Mouse (Mus musculus): Measurements from ENCODE around the gene Elmo1. TPM values are rescaled to one million over a fixed set of nuclear protein-coding genes. Genes with fewer than 3 reads are reported as not detected.

The Elmo1 gene
- polyA plus RNA-seq, 1 experiment: 16.1 TPM

- H3K27me3 ChIP-seq (ENCODE audit: control insufficient read depth, insufficient read depth, low read length, poor library complexity, severe bottlenecking): no peaks in the 10 kb centered on the region
- no peaks in the 10 kb centered on the region for H3K36me3 ChIP-seq (ENCODE audit: control insufficient read depth, insufficient read depth, low read length, poor library complexity, severe bottlenecking)
- H3K9ac ChIP-seq (ENCODE audit: low read depth, poor library complexity, severe bottlenecking): no peak overlapping the region
- TF ChIP-seq CTCF (IDR thresholded peaks at IDR 0.05; ENCODE audit: low read depth, low read length) (no peak), EP300 (IDR thresholded peaks at IDR 0.05; ENCODE audit: insufficient read depth, low read depth, low read length) (no peak), POLR2A (IDR thresholded peaks at IDR 0.05; ENCODE audit: insufficient read depth, low read length) (no peak)
- no peaks in the 10 kb centered on the region for H3K9me3 ChIP-seq (replicated peaks; ENCODE audit: control insufficient read depth, insufficient read depth, low read length, poor library complexity, severe bottlenecking)
- no peak overlapping the region for H3K4me3 ChIP-seq (ENCODE audit: low read depth, low read length)
- no peak overlapping the region for H3K27ac ChIP-seq (ENCODE audit: insufficient read depth, low read length)
- peaks cover 6% of the 10 kb centered on the region for H3K4me1 ChIP-seq (ENCODE audit: control insufficient read depth, insufficient read depth, low read length)
Measured at GRCm38 (mm10) chr13:20187647-20188046, 97.3 kb downstream of the Elmo1 start.

DNA sequence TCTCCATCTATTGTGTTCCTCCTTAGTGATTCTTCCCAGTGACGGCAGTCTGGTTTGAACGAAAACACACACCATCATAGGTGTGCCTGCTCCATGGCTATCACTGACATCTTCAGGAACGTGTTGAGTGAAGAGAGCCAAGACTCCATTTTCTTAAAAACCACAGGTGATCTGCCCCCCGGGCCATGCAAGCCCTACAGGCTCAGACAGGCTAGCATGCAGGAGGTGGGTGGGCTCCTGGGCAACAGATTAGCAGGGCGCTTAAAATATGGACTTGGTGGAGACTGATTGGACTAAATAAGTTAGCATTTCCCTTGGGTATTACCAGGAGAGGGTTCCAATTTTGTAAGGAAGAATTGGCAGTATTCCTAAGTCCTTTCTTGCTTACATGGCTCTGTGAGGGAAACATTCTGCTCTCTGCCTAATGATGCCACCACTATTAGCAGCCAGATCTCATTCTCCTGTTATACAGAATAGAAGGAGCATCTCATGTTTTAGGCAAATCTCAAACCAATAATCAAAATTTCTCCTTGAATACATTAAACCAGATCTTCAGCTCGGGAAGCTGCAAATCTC lies 101.7 kb downstream of the Elmo1 start:
- no peak overlapping the region for H3K27ac ChIP-seq (ENCODE audit: insufficient read depth, low read length)
- H3K4me1 ChIP-seq (ENCODE audit: control insufficient read depth, insufficient read depth, low read length): peaks cover 5% of the 10 kb centered on the region
- no peaks in the 10 kb centered on the region for H3K9me3 ChIP-seq (replicated peaks; ENCODE audit: control insufficient read depth, insufficient read depth, low read length, poor library complexity, severe bottlenecking)
- TF ChIP-seq EP300 (IDR thresholded peaks at IDR 0.05; ENCODE audit: insufficient read depth, low read depth, low read length) (no peak), POLR2A (IDR thresholded peaks at IDR 0.05; ENCODE audit: insufficient read depth, low read length) (no peak), CTCF (IDR thresholded peaks at IDR 0.05; ENCODE audit: low read depth, low read length) (no peak)
- H3K9ac ChIP-seq (ENCODE audit: low read depth, poor library complexity, severe bottlenecking): no peak overlapping the region
- no peaks in the 10 kb centered on the region for H3K27me3 ChIP-seq (ENCODE audit: control insufficient read depth, insufficient read depth, low read length, poor library complexity, severe bottlenecking)
- H3K4me3 ChIP-seq (ENCODE audit: low read depth, low read length): no peak overlapping the region
- no peaks in the 10 kb centered on the region for H3K36me3 ChIP-seq (ENCODE audit: control insufficient read depth, insufficient read depth, low read length, poor library complexity, severe bottlenecking)

DNA sequence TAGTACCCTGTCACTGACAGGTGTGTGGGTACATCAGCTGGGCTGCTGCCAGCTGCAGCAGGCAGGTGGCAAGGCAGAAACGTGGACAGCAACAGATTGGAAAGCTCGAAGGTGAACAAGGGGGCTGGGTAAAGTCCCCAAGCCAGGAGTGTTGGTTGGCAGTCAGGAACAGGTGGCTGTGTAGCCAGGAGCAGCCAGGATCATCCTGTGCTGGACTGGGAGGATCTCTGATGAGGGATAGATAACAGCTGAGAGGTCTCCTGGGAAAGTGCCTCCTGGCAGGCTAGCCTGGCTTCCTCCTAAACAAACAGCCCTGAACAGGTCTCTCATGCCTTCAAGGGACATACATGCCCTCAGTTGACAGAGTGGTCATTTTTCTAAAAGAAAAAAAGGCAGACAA lies 110.2 kb downstream of the Elmo1 start:
- H3K36me3 ChIP-seq (ENCODE audit: control insufficient read depth, insufficient read depth, low read length, poor library complexity, severe bottlenecking): no peaks in the 10 kb centered on the region
- H3K9ac ChIP-seq (ENCODE audit: low read depth, poor library complexity, severe bottlenecking): no peak overlapping the region
- no peaks in the 10 kb centered on the region for H3K27me3 ChIP-seq (ENCODE audit: control insufficient read depth, insufficient read depth, low read length, poor library complexity, severe bottlenecking)
- no peak for TF ChIP-seq EP300 (IDR thresholded peaks at IDR 0.05; ENCODE audit: insufficient read depth, low read depth, low read length)
- no peak for TF ChIP-seq POLR2A (IDR thresholded peaks at IDR 0.05; ENCODE audit: insufficient read depth, low read length)
- TF ChIP-seq CTCF (IDR thresholded peaks at IDR 0.05; ENCODE audit: low read depth, low read length): no peak
- H3K4me1 ChIP-seq (ENCODE audit: control insufficient read depth, insufficient read depth, low read length): no peaks in the 10 kb centered on the region
- no peak overlapping the region for H3K4me3 ChIP-seq (ENCODE audit: low read depth, low read length)
- H3K9me3 ChIP-seq (replicated peaks; ENCODE audit: control insufficient read depth, insufficient read depth, low read length, poor library complexity, severe bottlenecking): no peaks in the 10 kb centered on the region
- no peak overlapping the region for H3K27ac ChIP-seq (ENCODE audit: insufficient read depth, low read length)

DNA sequence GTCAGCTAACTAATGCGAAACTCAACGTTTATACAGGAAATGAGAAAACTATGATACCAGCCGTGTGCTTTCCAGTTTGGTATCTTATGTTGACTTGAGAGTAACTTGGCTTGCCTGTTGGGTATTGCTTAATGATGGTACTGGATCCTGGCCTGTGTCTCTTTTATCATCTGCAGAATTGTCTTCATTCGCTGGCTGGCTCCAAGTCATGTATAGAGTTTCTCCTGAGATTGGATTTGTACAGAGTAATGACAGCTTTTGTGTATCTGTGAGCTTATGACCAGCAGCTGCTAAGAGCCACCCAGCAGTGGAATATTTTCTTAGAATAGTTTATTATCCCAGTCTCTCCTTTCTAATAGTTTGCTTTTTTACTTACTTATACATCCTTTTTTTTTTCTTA lies 112.2 kb downstream of the Elmo1 start:
- H3K9ac ChIP-seq (ENCODE audit: low read depth, poor library complexity, severe bottlenecking): no peak overlapping the region
- H3K4me3 ChIP-seq (ENCODE audit: low read depth, low read length): no peak overlapping the region
- TF ChIP-seq EP300 (IDR thresholded peaks at IDR 0.05; ENCODE audit: insufficient read depth, low read depth, low read length) (no peak), CTCF (IDR thresholded peaks at IDR 0.05; ENCODE audit: low read depth, low read length) (no peak), POLR2A (IDR thresholded peaks at IDR 0.05; ENCODE audit: insufficient read depth, low read length) (no peak)
- H3K27ac ChIP-seq (ENCODE audit: insufficient read depth, low read length): no peak overlapping the region
- no peaks in the 10 kb centered on the region for H3K9me3 ChIP-seq (replicated peaks; ENCODE audit: control insufficient read depth, insufficient read depth, low read length, poor library complexity, severe bottlenecking)
- no peaks in the 10 kb centered on the region for H3K27me3 ChIP-seq (ENCODE audit: control insufficient read depth, insufficient read depth, low read length, poor library complexity, severe bottlenecking)
- no peaks in the 10 kb centered on the region for H3K4me1 ChIP-seq (ENCODE audit: control insufficient read depth, insufficient read depth, low read length)
- no peaks in the 10 kb centered on the region for H3K36me3 ChIP-seq (ENCODE audit: control insufficient read depth, insufficient read depth, low read length, poor library complexity, severe bottlenecking)

- no peaks in the 10 kb centered on the region for H3K4me1 ChIP-seq (ENCODE audit: control insufficient read depth, insufficient read depth, low read length)
- TF ChIP-seq POLR2A (IDR thresholded peaks at IDR 0.05; ENCODE audit: insufficient read depth, low read length) (no peak), CTCF (IDR thresholded peaks at IDR 0.05; ENCODE audit: low read depth, low read length) (no peak), EP300 (IDR thresholded peaks at IDR 0.05; ENCODE audit: insufficient read depth, low read depth, low read length) (no peak)
- no peaks in the 10 kb centered on the region for H3K36me3 ChIP-seq (ENCODE audit: control insufficient read depth, insufficient read depth, low read length, poor library complexity, severe bottlenecking)
Measured at GRCm38 (mm10) chr13:20204165-20204564, 113.8 kb downstream of the Elmo1 start.

DNA sequence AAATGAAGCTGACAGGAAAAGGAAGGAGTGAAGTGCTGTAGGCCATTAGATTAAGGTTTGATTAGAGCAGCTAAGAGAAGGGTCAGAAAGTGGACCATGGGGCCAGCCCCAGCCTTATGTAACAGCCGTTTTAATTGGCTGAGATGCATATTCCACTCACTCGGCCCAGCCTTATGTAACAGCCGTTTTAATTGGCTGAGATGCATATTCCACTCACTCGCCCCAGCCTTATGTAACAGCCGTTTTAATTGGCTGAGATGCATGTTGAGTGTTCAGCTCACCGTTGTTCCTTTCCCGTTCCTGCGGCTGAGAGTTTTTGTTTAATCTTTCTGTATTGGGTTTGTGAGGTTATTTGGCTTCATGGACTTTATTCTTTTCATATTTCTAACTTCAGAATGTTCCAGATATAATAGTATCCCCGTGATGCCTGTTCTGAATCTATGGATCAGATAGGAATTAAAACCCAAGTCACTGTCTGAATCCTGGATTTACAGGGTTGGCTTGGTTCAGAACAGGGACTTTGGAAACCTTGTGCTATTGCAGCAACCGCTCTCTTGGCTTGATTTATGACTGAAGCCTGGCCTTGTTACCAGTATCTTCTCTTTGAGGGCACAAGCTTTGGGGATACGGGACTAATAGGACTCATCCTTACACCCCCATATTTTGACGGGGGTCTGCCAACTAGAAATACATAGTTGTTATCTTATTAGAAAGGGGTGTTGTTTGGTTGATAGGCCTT lies 114.8 kb downstream of the Elmo1 start:
- no peak overlapping the region for H3K4me3 ChIP-seq (ENCODE audit: low read depth, low read length)
- H3K4me1 ChIP-seq (ENCODE audit: control insufficient read depth, insufficient read depth, low read length): no peaks in the 10 kb centered on the region
- H3K27ac ChIP-seq (ENCODE audit: insufficient read depth, low read length): no peak overlapping the region
- H3K27me3 ChIP-seq (ENCODE audit: control insufficient read depth, insufficient read depth, low read length, poor library complexity, severe bottlenecking): no peaks in the 10 kb centered on the region
- no peak overlapping the region for H3K9ac ChIP-seq (ENCODE audit: low read depth, poor library complexity, severe bottlenecking)
- no peaks in the 10 kb centered on the region for H3K9me3 ChIP-seq (replicated peaks; ENCODE audit: control insufficient read depth, insufficient read depth, low read length, poor library complexity, severe bottlenecking)
- no peaks in the 10 kb centered on the region for H3K36me3 ChIP-seq (ENCODE audit: control insufficient read depth, insufficient read depth, low read length, poor library complexity, severe bottlenecking)
- TF ChIP-seq POLR2A (IDR thresholded peaks at IDR 0.05; ENCODE audit: insufficient read depth, low read length) (no peak), EP300 (IDR thresholded peaks at IDR 0.05; ENCODE audit: insufficient read depth, low read depth, low read length) (no peak), CTCF (IDR thresholded peaks at IDR 0.05; ENCODE audit: low read depth, low read length) (no peak)

More at GRCm38 (mm10) chr13:20204165-20204564, 113.8 kb downstream of the Elmo1 start:
- Histone ChIP-seq H3K9ac (ENCODE audit: low read depth, poor library complexity, severe bottlenecking) (no peak overlapping the region), H3K4me3 (ENCODE audit: low read depth, low read length) (no peak overlapping the region), H3K9me3 (replicated peaks; ENCODE audit: control insufficient read depth, insufficient read depth, low read length, poor library complexity, severe bottlenecking) (no peaks in the 10 kb centered on the region), H3K27me3 (ENCODE audit: control insufficient read depth, insufficient read depth, low read length, poor library complexity, severe bottlenecking) (no peaks in the 10 kb centered on the region), H3K27ac (ENCODE audit: insufficient read depth, low read length) (no peak overlapping the region)

All from ES-Bruce4 (cell line).